Mouse (Mus musculus) gastrocnemius, postnatal 25 days (tissue): ENCODE results near the gene St6galnac3. TPM values are rescaled to one million over a fixed set of nuclear protein-coding genes. Genes with fewer than 3 reads are reported as not detected.

Experiments
- DNase-seq: peaks from one replicate; pipeline ENCODE4 v3.0.0; 2022
- total RNA-seq, 2 experiments: library from RNA; stranded (reverse); gene quantifications; 1 replicate in 1 of 2; 2 replicates in 1 of 2; pipeline ENCODE4 v1.2.3; 2021

St6galnac3 gene
- total RNA-seq, 2 experiments from 2014 or later = 2.3 to 2.8 TPM

DNA sequence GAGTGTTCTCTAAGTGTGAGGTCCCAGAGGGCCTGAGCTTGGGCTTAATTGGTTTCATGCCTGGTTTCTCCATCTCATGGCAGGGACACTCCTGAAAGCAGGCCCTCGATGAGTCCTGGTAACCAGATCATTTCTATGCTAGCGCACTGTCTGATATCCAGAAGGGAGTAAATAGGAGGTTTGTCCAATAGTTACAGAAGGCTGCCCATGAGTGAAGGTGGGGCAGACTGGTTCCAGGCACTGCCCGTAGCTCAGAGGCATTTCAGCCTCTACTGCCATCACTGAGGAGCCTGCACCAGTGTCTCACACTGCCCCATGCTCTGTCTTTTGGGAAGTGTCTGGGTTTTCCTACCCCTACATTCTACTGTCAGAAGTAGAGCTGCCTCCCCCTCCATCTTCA is 72.1 kb downstream of the St6galnac3 start:
- no peak for DNase-seq

DNA sequence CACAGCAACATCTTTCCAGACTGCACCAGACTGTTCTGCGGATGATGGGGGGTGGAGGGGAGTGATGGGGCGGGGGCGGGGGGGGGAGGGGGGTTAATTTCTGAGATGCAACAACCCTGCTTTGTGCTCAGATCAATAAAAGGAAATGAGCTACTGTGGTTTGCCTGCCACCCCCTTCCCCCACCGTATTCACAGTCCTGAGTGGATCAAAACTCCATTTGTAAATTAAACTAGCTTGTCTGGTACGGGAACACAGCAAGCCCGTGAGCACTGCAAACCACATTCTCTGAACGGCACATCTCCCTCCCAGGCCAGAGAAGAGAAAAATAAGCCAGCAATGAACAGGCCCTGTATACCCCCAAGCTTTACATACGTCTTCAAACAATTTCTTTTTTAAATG is 76.3 kb downstream of the St6galnac3 start:
- no peak for DNase-seq

DNA sequence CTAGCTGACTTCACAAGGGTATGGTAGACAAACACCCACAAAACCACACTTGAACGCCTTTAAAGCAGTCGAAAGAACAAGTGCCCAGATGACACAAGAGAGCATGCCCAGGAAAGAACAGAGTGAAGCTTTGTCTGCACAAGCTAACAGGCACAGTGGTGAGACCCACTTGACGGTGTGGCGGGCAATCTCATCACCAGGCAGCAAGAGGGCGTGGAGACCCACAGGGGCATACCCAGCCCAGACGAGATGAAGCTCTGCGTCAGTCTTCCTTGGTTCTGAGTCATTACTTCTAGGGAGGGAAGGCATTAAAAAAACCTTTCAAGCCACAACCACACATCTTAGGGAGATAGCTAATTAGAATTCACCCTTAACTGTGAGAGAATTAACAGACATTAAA is 79.2 kb downstream of the St6galnac3 start:
- DNase-seq = no peak

DNA sequence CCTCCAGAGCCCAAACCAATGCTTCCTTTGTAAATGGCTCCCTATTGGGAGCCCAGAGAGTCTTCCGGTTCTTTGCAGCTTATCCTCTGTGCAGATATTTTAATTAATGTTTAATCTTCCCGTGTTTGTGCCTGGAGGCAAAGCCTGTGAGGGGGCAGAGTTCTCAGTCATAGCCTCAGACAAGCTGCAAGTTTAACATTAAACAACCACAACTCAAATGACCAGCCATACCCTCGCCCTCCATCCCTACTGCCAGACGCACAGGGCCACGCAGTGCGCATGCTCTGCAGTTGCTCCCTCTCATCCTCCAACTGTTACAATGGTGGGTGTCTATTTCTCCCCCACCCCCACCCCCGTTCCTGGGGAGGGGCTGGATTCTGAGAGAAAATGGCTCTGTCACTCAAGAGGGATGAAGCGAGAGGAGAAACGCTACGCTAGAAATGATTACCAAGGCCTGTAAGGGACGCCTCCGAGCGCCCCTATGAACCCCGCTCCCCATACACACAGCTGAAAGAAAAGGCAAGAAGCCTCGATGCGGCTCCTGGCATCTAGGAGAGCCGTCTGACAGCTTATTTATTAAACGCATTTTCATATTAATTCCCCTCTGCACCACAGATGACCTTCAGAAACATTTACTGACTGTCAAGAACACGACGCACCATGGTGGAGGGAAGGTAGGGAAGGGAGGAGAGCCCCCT is 81.0 kb downstream of the St6galnac3 start:
- DNase-seq = no peak

DNA sequence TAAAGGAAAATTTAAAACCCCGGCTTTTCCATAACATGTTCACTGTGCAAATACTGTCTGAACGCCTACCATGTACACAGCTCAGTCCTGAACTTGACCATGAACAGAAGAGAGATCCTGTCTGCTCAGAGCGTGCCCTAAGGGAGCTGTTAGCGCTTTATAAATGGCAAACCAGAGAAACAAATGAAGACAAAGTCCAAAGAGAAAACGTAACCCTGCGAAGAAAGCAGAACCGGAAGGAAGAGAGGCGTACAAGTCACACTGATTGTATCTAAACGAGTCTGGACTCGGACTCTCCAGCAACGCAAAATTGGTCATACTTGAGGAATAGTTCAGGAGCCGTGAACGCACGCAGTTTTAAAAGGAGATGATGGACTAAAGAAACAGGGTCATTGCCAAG is 82.1 kb downstream of the St6galnac3 start:
- DNase-seq = no peak

DNA sequence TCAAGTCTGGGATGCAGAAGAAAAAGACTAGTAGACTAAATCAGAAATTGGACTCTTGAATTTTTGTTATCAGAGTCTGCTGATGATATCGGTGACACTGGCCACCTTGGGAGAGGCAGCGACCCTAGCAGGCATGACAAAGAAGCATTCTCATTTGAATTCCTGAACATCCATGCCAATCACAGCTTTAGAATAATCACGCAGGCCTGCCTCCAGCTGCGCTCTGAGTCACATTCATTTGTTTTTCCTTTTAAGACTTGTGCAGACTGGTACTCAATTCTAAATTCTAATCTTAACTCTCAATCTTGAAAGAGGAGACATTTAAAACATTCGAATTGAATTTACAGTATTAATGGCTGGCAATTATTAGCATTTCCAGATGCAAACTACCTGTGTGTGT is 83.2 kb downstream of the St6galnac3 start:
- no peak for DNase-seq

DNA sequence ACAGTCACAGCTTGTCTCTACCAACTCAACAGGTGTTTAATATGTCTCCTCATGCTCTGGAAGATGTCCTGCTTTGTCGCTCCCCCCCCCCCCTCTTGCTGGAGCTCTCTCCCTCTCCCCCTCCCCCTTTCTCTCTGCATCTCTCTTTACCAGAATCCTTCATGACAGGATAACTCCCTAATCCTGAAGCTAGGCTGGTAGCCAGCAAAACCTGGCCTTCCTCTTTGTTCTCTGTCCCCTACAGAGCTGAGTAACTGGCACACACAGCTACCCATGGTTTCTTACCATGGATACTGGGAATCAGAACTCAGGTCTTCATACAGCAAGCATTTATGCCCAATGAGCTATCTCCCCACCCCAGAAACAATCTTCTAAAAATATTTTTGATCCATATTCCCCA is 87.6 kb downstream of the St6galnac3 start:
- no peak for DNase-seq

DNA sequence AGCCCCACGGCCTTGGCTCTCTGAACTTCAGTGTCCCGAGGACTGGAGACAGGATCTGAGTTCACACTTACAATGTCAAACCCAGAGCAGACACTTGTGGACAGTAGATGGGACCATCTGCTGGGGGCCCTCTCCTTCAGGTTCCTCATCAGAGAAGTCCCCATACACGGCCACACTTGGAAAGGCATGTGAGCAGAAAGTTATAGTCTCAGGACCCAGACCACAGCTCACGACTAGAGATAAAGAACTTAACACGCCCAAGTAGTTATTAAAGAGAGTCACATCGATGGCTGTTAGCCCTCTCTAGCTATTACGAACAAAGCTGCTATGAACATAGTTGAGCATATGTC is 88.2 kb downstream of the St6galnac3 start:
- no peak for DNase-seq

DNA sequence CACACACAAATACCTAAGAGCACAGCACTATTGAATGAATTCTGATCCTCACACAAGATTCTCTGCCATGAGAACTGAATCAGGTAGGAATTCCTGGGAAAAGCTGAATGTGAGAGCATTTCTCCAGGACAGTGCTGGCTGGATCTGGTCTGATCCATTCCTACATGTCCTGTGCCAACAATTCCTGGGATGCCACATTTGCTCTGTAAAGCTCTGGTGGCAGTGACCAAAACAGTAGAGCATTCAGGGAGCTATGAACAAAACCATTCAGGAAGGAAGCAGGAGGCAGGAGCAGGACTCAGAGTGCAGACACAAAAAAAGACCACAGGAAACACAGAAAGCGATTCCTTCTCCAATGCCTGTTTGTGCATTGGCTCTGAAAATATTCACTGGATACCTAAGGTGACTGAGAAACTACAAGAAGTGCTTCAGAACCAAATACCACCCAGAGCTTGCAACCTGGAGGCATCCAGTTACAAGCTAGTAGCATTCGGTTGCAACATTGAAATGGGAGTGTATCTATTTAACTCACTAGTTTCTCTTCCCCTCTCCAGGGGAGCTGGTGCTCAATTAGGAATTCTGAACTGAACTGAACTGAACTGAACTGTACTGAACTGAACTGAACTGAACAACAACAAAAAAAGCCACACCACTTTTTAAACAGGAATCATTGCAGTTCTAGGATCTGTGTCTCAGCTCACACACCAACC is 88.7 kb downstream of the St6galnac3 start:
- no peak for DNase-seq

DNA sequence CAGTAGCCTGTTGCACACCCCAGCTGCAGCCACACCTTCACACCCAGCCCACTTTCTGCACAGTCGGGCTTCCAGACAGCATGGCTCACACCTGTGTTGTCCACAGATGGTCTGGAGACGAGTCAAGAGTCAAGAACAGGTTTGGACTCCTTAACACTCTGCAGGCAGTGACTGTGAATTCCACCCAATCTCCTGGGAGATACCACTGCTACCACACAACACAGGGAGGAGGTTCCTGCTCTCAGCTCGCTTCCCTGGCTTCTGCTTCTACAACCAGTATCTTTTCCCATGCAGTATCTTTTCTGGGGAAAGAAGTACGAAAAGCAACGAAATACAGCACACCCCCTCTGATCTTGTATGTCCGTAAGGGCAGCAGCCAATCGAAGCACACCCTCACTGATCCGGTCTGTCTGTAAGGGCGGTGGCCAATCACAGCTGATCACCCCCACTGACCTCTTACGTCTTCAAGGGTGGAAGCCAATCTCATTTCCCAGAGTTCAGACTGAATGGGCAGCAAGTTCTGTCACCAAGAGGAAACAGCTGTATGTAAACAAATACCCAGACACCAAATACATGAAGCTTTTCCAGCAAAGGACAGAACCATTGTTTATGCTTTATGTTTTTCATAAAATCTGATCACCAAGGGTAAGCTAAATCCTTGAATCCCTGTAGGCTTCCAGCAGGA is 92.8 kb downstream of the St6galnac3 start:
- no peak for DNase-seq

DNA sequence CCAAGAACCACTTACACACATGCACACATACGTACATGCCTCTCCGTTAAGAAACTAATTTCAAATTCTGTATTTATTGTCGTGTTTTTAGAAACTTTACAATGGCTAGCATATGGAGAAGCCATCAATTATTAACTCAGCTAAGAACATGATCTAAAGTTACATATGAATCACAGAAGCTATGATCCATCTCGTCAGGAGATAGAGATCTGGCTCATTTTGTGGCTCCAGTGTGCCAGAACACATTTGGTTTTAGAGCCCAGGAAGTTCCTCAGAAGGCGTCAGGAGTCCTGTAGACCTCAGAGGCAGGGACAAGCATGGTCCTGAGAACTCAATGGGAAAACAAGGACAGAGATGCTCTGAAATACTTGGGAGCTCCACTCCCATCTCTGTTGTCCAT is 98.7 kb downstream of the St6galnac3 start:
- DNase-seq = no peak

DNA sequence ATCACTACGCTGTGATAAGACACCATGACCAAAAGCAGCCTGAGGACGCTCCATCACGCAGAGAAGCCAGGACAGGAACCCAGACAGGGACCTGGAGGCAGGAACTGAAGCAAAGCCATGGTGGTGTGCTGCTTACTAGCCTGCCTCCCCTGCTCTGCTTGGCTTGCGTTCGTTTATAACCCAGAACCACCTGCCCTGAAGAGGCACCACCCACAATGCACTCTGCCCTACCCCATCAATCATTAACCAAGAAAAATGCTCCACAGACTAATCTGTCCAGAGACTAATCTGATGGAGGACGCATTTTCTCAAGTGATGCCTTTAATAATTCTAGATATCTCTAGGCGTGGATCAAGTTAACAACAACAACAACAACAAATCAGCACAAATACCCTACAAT is 106.0 kb downstream of the St6galnac3 start:
- no peak for DNase-seq

DNA sequence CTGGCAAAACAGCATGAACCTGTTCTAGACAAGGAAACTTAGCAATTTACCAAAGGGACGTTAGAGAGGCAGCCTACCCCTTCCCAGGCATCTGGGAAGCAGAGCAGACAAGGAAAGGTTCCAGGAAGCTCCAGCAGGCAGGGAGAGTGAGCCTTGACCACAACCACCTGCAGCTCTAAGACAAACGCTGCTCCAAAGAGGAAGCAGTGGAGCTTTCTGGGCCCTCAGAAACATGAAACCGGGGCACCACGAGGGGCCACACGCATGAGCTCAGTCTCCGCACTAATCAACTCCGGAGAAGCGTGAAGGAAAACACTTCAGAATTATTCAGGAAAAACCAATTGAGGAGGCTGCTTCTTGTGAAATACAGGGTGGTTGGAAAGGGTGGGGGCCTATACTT is 108.1 kb downstream of the St6galnac3 start:
- DNase-seq = no peak

DNA sequence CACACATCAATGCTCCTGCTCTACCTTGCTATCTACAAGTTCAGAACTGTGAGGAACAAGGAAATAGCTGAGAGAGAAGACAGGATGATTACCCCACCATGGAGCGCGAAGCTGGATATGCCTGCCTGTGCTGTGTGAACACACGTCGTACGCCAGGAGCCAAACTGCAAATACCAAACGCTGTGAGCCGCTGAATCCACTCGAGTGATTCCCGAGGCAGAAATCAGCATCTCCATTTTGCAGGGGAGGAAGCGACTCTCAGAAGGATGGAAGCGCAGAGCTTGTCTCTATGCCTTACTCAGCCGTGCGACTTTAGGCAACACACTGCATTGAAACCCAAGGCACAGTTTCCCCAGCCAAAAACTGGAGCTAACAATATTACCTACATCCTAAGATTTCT is 114.7 kb downstream of the St6galnac3 start:
- no peak for DNase-seq

DNA sequence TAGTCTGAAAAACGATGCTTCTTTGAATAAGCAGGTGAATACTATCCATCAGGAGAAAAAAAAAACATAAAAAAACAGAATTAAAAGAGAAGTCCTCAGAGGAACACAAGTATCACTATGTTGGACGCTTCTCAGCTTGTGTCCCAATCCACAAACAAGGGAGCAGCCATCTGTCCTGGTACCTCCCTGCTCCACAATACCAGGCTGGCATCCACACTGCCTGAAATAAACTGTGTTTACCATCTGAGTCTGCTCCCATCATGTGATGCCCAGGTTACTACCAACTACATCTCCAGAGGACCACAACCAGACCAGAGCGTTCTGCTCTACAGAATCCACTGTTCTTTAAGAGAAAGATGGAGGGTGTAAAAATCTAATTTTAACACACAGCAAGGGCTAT is 118.6 kb downstream of the St6galnac3 start:
- DNase-seq = no peak

DNA sequence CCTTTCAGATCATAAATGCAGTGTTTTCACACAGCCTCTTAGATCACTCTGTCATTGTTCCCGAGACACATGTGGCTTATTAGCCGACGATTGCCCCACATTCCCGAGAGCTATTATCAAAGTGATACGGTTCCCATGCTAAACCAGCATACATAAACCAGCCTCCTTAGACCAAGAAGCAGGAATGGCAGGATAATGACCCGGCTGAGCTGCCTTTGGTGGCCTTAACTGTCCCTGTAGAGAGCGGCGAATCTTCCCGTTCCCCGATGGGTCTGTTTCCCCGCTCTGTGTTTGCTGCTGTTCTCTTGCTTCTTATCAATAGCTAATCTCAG is 119.2 kb downstream of the St6galnac3 start:
- DNase-seq = no peak

DNA sequence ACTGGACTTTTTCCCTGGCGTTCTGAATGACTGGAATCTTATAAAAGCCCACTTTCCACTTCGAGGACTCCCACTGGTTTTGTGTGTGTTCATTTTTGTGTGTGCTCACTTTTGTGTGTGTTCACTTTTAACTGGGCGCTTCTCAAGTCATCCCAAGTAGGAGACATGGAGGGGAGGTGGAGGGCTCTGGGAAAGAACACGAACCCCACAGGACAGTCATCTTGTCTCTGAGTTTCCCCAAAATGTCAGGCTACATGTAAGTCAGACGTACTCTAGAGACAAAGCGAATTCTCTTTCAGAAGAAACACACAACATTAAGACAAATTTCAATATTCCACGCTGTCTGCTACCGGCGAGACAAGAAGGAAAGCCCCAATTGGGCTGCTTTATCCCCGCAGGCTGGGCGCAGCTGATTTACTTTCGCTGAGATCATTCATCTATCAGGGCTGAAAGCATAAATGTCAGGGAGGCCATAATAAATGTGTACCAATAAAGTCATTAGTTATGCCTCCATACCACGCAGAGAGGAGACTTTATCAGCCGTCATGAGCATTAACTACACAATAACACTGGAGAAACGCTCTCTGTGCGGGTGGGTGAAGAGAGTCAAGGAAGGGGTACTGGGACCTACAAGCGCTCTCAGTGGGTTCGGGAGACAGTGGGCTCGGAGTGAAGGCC is 119.7 kb downstream of the St6galnac3 start:
- DNase-seq = no peak

DNA sequence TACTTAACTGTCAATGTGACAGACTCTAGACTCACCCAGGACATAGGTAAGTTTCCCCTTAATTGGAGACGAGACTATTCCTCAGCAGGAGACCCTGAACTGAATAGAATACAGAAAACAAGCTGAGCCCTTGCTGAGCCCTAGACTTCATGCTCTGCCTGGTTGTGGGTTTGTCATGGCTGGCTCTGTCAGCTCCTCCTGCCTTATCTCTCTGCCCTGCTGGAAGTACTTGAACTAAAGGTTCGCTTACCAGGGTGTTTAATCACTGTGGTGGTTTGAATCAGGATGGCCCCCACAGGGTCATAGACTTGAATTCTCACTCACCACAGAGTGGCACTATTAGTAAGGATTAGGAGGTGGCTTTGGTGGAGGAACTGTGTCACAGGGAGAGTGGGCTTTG is 125.8 kb downstream of the St6galnac3 start:
- no peak for DNase-seq

DNA sequence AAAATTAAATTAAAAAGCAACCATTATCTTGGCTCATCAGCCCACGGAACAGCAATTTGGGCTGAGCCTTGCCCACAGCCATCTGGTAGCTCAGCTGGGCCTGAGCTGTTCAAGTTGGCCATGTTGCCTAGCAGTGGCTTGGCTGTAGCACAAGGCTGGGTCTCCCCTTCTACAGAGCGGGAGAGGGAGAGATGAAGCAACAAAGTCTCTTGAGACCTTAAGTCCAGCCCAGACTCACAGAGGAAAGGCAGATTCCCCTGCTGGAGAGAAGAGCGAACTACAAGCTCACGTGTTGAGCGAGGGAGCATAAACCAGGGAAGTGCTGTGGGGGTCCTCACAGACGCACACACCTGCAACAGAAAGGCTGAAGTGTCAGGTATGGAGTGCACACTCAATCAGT is 126.3 kb downstream of the St6galnac3 start:
- no peak for DNase-seq

DNA sequence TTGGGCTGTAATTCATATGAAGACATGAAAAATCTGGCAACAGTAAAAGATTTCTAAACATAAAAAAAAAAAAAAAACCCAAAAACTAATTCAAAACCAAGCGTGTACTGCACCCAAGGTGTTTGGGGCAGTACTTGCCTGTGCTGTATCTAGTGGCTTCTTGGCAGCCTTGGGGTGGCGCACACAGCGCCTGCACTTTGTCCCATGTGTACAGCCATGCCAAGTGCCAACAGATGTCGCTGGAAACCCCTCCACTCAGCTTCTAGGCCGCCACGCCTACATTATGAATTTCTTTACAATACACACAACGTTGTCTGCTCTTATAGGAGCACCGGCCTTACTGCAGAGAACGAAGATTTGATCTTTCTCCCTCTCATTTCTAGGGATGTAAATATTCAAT is 130.4 kb downstream of the St6galnac3 start:
- no peak for DNase-seq

DNA sequence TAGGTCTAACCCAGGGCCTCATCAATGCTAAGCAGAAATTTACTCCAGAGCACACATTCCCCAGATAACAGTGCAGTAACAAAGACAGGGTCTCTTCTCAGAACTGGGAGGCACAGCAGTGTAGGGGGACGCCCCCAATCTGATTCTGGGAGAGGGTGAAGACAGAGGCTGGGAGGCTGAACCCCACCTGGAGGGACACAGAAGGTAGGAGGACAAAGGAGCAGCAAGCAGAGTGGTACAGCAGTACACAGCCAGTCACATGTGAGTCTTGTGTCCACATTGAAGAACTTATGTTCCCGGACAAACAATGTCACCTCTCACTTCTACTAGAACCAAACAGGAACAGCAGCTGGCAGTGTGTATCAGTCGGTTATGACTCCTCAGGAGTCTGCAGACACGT is 131.0 kb downstream of the St6galnac3 start:
- no peak for DNase-seq

DNA sequence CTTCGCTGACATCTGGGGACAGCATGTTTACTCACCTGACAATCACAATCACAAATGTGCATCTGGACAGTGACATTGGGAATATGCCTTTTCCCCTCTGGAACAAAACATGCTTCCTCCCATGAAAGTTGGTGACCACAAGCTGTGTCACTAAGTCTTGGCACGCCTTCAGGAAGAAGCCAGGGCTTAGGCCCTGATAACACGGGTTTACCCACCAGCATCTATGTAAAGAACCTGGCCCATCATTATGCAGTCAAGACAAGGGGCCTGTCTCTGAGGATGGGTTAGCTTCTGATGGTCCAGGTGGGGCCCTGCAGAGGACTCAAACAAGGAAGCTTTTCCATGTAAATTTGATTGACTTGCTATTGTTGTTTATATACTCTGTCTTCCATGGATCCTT is 131.9 kb downstream of the St6galnac3 start:
- DNase-seq = no peak

DNA sequence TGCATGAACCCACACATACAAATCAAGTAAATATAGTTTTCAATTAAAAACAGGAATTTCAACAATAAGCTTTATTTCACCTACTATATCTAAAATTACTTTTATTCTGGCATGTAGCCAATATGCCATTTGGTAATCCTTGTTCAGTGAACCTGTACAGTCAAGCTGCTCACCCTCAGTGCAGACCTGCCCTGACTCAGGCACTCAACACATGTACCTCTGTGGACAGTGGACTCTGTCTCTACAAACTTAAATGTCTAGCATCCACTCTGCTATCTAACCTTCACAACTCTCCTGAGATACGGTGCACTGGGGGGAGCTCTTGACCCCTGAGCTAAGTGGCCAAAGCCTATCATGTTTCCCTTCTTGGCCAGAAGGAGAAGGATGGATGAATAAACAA is 137.4 kb downstream of the St6galnac3 start:
- DNase-seq = no peak
